ENCODE assay signal across 13 mouse cellular contexts in the genomic region with DNA sequence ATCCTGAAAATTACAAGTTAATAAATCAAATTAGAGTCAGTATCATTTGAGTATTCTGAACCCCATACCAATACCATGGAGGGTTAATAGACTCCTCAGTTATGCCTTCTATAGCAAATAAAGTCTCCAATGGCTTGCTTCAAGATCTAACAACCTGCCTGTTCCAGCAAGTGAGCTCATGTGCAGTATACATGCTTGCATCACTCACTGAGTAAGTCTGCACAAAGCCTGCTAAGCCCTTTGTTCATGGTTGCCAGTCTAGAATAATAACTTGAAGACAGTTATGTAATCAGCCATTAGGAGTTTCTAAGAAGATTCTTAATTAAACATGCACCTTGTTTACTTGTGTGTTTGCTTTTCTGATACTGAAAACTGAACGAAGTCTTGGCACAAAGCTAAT.
"Had no signal": no experiment of that assay in that cellular context is flagged by ENCODE, and none has a peak within 500 bp of the region (broad histone marks: within the 10 kb centered on the region; RNA-seq: fewer than 3 reads in every experiment).

No protein-coding gene starts in this region.

- DNase-seq: kidney, adult 9 months; kidney, postnatal 14 days; kidney, postnatal 4 days; layer of hippocampus, postnatal 36 days; liver, embryonic 13.5 days; lung, adult 2 months; lung, postnatal 14 days; thymus, adult 18-20 months; thymus, postnatal 36 days had no signal

- H3K9me3 ChIP-seq: liver, embryonic 13.5 days; midbrain, embryonic 13.5 days had no signal

- H3K4me1 ChIP-seq: liver, embryonic 13.5 days; midbrain, embryonic 13.5 days had no signal

- H3K4me3 ChIP-seq: left cerebral cortex, adult 2 months; liver, embryonic 13.5 days; midbrain, embryonic 13.5 days had no signal

- H3K36me3 ChIP-seq: liver, embryonic 13.5 days; midbrain, embryonic 13.5 days had no signal

- H3K27ac ChIP-seq: left cerebral cortex, adult 2 months; liver, embryonic 13.5 days; macrophage; midbrain, embryonic 13.5 days had no signal

- ATAC-seq: midbrain, embryonic 13.5 days; midbrain, embryonic 16.5 days had no signal

- H3K9ac ChIP-seq: liver, embryonic 13.5 days; midbrain, embryonic 13.5 days had no signal

- H3K27me3 ChIP-seq: liver, embryonic 13.5 days; midbrain, embryonic 13.5 days had no signal

- H3K4me2 ChIP-seq: liver, embryonic 13.5 days; midbrain, embryonic 13.5 days had no signal
